Mouse (Mus musculus) gastrocnemius, postnatal 14 days (tissue): ENCODE measurements around the gene Atp11b. TPM values are rescaled to one million over a fixed set of nuclear protein-coding genes. Genes with fewer than 3 reads are reported as not detected.

ENCODE experiments used
- DNase-seq: peaks from one replicate; pipeline ENCODE4 v3.0.0; 2021; ENCODE audit warnings: mixed read lengths
- intact Hi-C: fragments of 180-260 bp; cut with DNase I; formaldehyde crosslinking; loops from one replicate; pipeline ENCODE4 v1.15.1; 2025; ENCODE audit warnings: low total_unique reads
- total RNA-seq, 2 experiments: library from RNA; stranded (reverse); gene quantifications; 2 replicates each; pipeline ENCODE4 v1.2.3; 2021

Atp11b gene
- total RNA-seq, 2 experiments from 2014 or later, result 19.3 to 22.2 TPM

GRCm38 (mm10) chr3:35762735-35763134, 8.8 kb downstream of the Atp11b start:
- no peak for DNase-seq
- intact Hi-C loops, result no loop called here

GRCm38 (mm10) chr3:35764637-35765617, 11.0 kb downstream of the Atp11b start:
- intact Hi-C loops, result no loop called here
- no peak for DNase-seq

GRCm38 (mm10) chr3:35779748-35780147, 25.8 kb downstream of the Atp11b start:
- intact Hi-C loops, result no loop called here

GRCm38 (mm10) chr3:35802040-35802439, 48.1 kb downstream of the Atp11b start:
- intact Hi-C loops, result no loop called here
- no peak for DNase-seq

More at GRCm38 (mm10) chr3:35779748-35780147, 25.8 kb downstream of the Atp11b start:
- no peak for DNase-seq

GRCm38 (mm10) chr3:35819887-35820286, 66.0 kb downstream of the Atp11b start:
- DNase-seq, result no peak
- intact Hi-C loops, result no loop called here

GRCm38 (mm10) chr3:35822036-35822435, 68.1 kb downstream of the Atp11b start:
- intact Hi-C loops, result no loop called here

GRCm38 (mm10) chr3:35849326-35849725, 95.4 kb downstream of the Atp11b start:
- DNase-seq, result no peak

More at GRCm38 (mm10) chr3:35822036-35822435, 68.1 kb downstream of the Atp11b start:
- DNase-seq, result no peak

GRCm38 (mm10) chr3:35883267-35883666, 129.4 kb downstream of the Atp11b start:
- intact Hi-C loops, result no loop called here
- no peak for DNase-seq

More at GRCm38 (mm10) chr3:35849326-35849725, 95.4 kb downstream of the Atp11b start:
- intact Hi-C loops, result no loop called here

- intact Hi-C loops, result no loop called here
- DNase-seq, result no peak
Observed at GRCm38 (mm10) chr3:35889531-35889930, 135.6 kb downstream of the Atp11b start.

- intact Hi-C loops, result no loop called here
- no peak for DNase-seq
Observed at GRCm38 (mm10) chr3:35891123-35891522, 137.2 kb downstream of the Atp11b start.

- no peak for DNase-seq
- intact Hi-C loops, result no loop called here
Observed at GRCm38 (mm10) chr3:35893156-35893555, 139.2 kb downstream of the Atp11b start.

- DNase-seq, result no peak
- intact Hi-C loops, result no loop called here
Observed at GRCm38 (mm10) chr3:35897900-35898299, 144.0 kb downstream of the Atp11b start.

GRCm38 (mm10) chr3:35899109-35899508, 145.2 kb downstream of the Atp11b start:
- intact Hi-C loops, result no loop called here
- no peak for DNase-seq

GRCm38 (mm10) chr3:35900555-35901204, 146.8 kb downstream of the Atp11b start:
- intact Hi-C loops, result no loop called here
- DNase-seq, result no peak

Other genes with a start within 250 kb of the Atp11b start
- 10 to 100 TPM; 65.8 to 79.6 TPM for gene Dcun1d1, start 183.3 kb downstream of the Atp11b start, total RNA-seq
- gene Mccc1, start 246.6 kb downstream of the Atp11b start, total RNA-seq, result 10 to 100 TPM; 23.0 to 30.4 TPM